Mouse (Mus musculus): ENCODE measurements around the gene Gsx2. TPM values are rescaled to one million over a fixed set of nuclear protein-coding genes. Genes with fewer than 3 reads are reported as not detected.

The Gsx2 gene
- polyA plus RNA-seq, 1 experiment from 2014 or later: not detected

DNA sequence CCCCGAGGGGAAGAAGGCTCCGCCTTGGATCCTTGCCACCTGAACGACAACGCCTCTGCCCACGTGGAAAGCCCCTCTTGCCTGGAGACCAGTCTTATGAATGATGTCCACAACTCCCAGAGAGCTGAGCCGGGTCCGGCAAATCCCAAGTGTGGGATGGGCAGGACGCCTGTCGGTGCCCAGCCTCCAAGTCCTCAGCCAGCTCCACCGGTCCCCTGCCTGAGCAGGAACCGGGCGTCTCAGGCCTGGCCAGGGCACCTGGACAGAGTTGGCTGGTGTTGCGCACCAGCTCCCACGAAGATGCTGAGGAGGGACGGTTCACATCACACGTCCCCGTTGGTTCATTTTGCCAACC lies 10.1 kb downstream of the Gsx2 start:
- no peaks in the 10 kb centered on the region for H3K36me3 ChIP-seq (ENCODE audit: control insufficient read depth, insufficient read depth, low read length)
- no peak overlapping the region for H3K4me3 ChIP-seq (ENCODE audit: control insufficient read depth in 1 of 2, insufficient read depth in 1 of 2, low read depth in 1 of 2, low read length in 2 of 2)
- H3K27me3 ChIP-seq (ENCODE audit: control insufficient read depth, insufficient read depth, low read length): peaks cover 80% of the 10 kb centered on the region
- 5% methylated on average over 17 of the region's 17 CpGs for WGBS
- H3K27ac ChIP-seq (replicated peaks in 1 of 2; ENCODE audit: control insufficient read depth in 1 of 2, insufficient read depth in 1 of 2, low read depth in 2 of 2, low read length in 2 of 2): no peak overlapping the region
- no peak overlapping the region for H3K4me2 ChIP-seq (ENCODE audit: low read length)
- no peak overlapping the region for H3K9ac ChIP-seq (ENCODE audit: low read length)
- no peaks in the 10 kb centered on the region for H3K9me3 ChIP-seq (ENCODE audit: control insufficient read depth, low read length)
- no peak for ATAC-seq (ENCODE audit: insufficient number of reproducible peaks, insufficient read depth, low FRiP score, low read depth)
- peaks cover 3% of the 10 kb centered on the region in 2 experiments; a peak in 1 of 4 replicates for H3K4me1 ChIP-seq (ENCODE audit: control insufficient read depth in 2 of 2, insufficient read depth in 2 of 2, low read length in 2 of 2)

GRCm38 (mm10) chr5:75085906-75086305 lies 10.5 kb downstream of the Gsx2 start:
- Histone ChIP-seq H3K4me1 (ENCODE audit: control insufficient read depth in 2 of 2, insufficient read depth in 2 of 2, low read length in 2 of 2) (peaks cover 3% of the 10 kb centered on the region in 2 experiments; a peak in 1 of 4 replicates), H3K27ac (replicated peaks in 1 of 2; ENCODE audit: control insufficient read depth in 1 of 2, insufficient read depth in 1 of 2, low read depth in 2 of 2, low read length in 2 of 2) (no peak overlapping the region), H3K36me3 (ENCODE audit: control insufficient read depth, insufficient read depth, low read length) (no peaks in the 10 kb centered on the region), H3K4me2 (ENCODE audit: low read length) (no peak overlapping the region), H3K9me3 (ENCODE audit: control insufficient read depth, low read length) (no peaks in the 10 kb centered on the region), H3K4me3 (ENCODE audit: control insufficient read depth in 1 of 2, insufficient read depth in 1 of 2, low read depth in 1 of 2, low read length in 2 of 2) (no peak overlapping the region), H3K9ac (ENCODE audit: low read length) (no peak overlapping the region), H3K27me3 (ENCODE audit: control insufficient read depth, insufficient read depth, low read length) (peaks cover 76% of the 10 kb centered on the region)
- no peak for ATAC-seq (ENCODE audit: insufficient number of reproducible peaks, insufficient read depth, low FRiP score, low read depth)
- WGBS: 18% methylated on average over 4 of the region's 4 CpGs

- Histone ChIP-seq H3K4me2 (ENCODE audit: low read length) (no peak overlapping the region), H3K9ac (ENCODE audit: low read length) (no peak overlapping the region), H3K36me3 (ENCODE audit: control insufficient read depth, insufficient read depth, low read length) (no peaks in the 10 kb centered on the region), H3K27me3 (ENCODE audit: control insufficient read depth, insufficient read depth, low read length) (no peaks in the 10 kb centered on the region), H3K9me3 (ENCODE audit: control insufficient read depth, low read length) (no peaks in the 10 kb centered on the region), H3K27ac (replicated peaks in 1 of 2; ENCODE audit: control insufficient read depth in 1 of 2, insufficient read depth in 1 of 2, low read depth in 2 of 2, low read length in 2 of 2) (no peak overlapping the region), H3K4me1 (ENCODE audit: control insufficient read depth in 2 of 2, insufficient read depth in 2 of 2, low read length in 2 of 2) (no peaks in the 10 kb centered on the region; a peak in 1 of 4 replicates), H3K4me3 (ENCODE audit: control insufficient read depth in 1 of 2, insufficient read depth in 1 of 2, low read depth in 1 of 2, low read length in 2 of 2) (no peak overlapping the region)
- no peak for ATAC-seq (ENCODE audit: insufficient number of reproducible peaks, insufficient read depth, low FRiP score, low read depth)
- WGBS: 64% methylated on average over 3 of the region's 3 CpGs
Observed at GRCm38 (mm10) chr5:75106511-75106910, 31.1 kb downstream of the Gsx2 start.

DNA sequence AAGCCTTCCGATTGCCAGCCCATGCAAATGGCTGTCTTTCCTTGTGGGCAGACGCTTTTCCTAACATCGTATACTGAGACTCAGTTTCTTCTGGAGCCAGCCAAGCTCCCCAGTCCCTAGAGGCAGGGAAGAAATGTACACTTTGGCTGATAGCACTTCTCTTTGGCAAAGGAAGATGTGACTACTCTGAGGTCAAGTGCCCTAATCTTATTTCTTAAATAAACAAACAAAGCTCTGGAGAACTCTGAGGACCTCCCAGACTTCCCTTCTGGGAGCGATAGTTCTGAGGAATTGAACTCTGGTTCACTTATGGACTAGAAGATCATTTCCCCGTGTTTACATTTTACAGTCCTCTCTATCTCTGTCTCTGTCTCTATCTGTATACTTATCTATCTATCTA lies 34.0 kb downstream of the Gsx2 start:
- Histone ChIP-seq H3K9me3 (ENCODE audit: control insufficient read depth, low read length) (no peaks in the 10 kb centered on the region), H3K36me3 (ENCODE audit: control insufficient read depth, insufficient read depth, low read length) (no peaks in the 10 kb centered on the region), H3K27me3 (ENCODE audit: control insufficient read depth, insufficient read depth, low read length) (no peaks in the 10 kb centered on the region), H3K4me1 (ENCODE audit: control insufficient read depth in 2 of 2, insufficient read depth in 2 of 2, low read length in 2 of 2) (no peaks in the 10 kb centered on the region; a peak in 1 of 4 replicates), H3K4me2 (ENCODE audit: low read length) (no peak overlapping the region), H3K4me3 (ENCODE audit: control insufficient read depth in 1 of 2, insufficient read depth in 1 of 2, low read depth in 1 of 2, low read length in 2 of 2) (no peak overlapping the region), H3K27ac (replicated peaks in 1 of 2; ENCODE audit: control insufficient read depth in 1 of 2, insufficient read depth in 1 of 2, low read depth in 2 of 2, low read length in 2 of 2) (no peak overlapping the region), H3K9ac (ENCODE audit: low read length) (no peak overlapping the region)
- 26% methylated on average over 5 of the region's 5 CpGs for WGBS
- ATAC-seq (ENCODE audit: insufficient number of reproducible peaks, insufficient read depth, low FRiP score, low read depth): no peak

DNA sequence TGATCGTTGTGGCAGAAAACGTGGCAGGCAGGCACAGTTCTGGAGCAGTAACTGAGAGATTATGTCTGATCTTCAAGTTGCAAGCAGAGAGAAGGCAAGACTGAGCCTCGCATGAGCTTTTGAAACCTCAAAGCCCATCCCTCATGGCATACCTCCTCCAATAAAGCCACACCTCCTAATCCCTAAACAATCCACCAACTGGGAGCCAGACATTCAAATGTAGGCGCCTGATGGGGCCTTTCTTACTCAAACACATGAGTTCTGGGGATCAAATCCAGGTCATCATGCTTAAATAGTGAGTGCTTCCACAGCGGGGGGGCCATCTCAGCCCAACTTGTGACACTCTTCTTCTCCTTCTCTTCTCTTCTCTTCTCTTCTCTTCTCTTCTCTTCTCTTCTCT lies 36.4 kb downstream of the Gsx2 start:
- Histone ChIP-seq H3K4me3 (ENCODE audit: control insufficient read depth in 1 of 2, insufficient read depth in 1 of 2, low read depth in 1 of 2, low read length in 2 of 2) (no peak overlapping the region), H3K4me1 (ENCODE audit: control insufficient read depth in 2 of 2, insufficient read depth in 2 of 2, low read length in 2 of 2) (no peaks in the 10 kb centered on the region; a peak in 1 of 4 replicates), H3K36me3 (ENCODE audit: control insufficient read depth, insufficient read depth, low read length) (no peaks in the 10 kb centered on the region), H3K27ac (replicated peaks in 1 of 2; ENCODE audit: control insufficient read depth in 1 of 2, insufficient read depth in 1 of 2, low read depth in 2 of 2, low read length in 2 of 2) (no peak overlapping the region), H3K9me3 (ENCODE audit: control insufficient read depth, low read length) (no peaks in the 10 kb centered on the region), H3K27me3 (ENCODE audit: control insufficient read depth, insufficient read depth, low read length) (no peaks in the 10 kb centered on the region), H3K4me2 (ENCODE audit: low read length) (no peak overlapping the region), H3K9ac (ENCODE audit: low read length) (no peak overlapping the region)
- no peak for ATAC-seq (ENCODE audit: insufficient number of reproducible peaks, insufficient read depth, low FRiP score, low read depth)
- WGBS: 66% methylated on average over 5 of the region's 5 CpGs

DNA sequence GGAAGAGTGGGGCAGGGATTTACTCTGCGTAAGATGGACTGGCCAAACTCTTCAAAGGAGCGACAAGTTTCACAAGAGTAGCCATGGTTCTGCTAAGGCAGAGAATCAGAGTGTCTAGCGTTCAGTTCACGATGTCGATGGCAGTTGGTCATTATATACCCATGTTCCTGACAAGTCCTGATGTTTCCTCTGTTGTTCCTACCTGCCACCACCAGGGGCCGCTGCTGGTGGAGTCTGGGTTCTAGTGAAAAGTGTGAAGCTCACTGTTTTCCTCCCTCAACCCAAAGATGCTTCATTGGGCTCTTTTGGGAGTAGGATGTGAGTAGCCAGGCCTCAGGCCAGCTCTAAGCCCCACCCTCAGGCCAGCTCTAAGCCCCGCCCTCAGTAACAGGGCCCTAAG lies 43.4 kb downstream of the Gsx2 start:
- Histone ChIP-seq H3K36me3 (ENCODE audit: control insufficient read depth, insufficient read depth, low read length) (no peaks in the 10 kb centered on the region), H3K4me2 (ENCODE audit: low read length) (no peak overlapping the region), H3K9me3 (ENCODE audit: control insufficient read depth, low read length) (no peaks in the 10 kb centered on the region), H3K4me1 (ENCODE audit: control insufficient read depth in 2 of 2, insufficient read depth in 2 of 2, low read length in 2 of 2) (no peaks in the 10 kb centered on the region), H3K4me3 (ENCODE audit: control insufficient read depth in 1 of 2, insufficient read depth in 1 of 2, low read depth in 1 of 2, low read length in 2 of 2) (no peak overlapping the region), H3K27ac (replicated peaks in 1 of 2; ENCODE audit: control insufficient read depth in 1 of 2, insufficient read depth in 1 of 2, low read depth in 2 of 2, low read length in 2 of 2) (no peak overlapping the region), H3K9ac (ENCODE audit: low read length) (no peak overlapping the region), H3K27me3 (ENCODE audit: control insufficient read depth, insufficient read depth, low read length) (no peaks in the 10 kb centered on the region)
- 63% methylated on average over 7 of the region's 7 CpGs for WGBS
- no peak for ATAC-seq (ENCODE audit: insufficient number of reproducible peaks, insufficient read depth, low FRiP score, low read depth)

GRCm38 (mm10) chr5:75121646-75122045 lies 46.2 kb downstream of the Gsx2 start:
- Histone ChIP-seq H3K4me2 (ENCODE audit: low read length) (no peak overlapping the region), H3K4me3 (ENCODE audit: control insufficient read depth in 1 of 2, insufficient read depth in 1 of 2, low read depth in 1 of 2, low read length in 2 of 2) (no peak overlapping the region), H3K9ac (ENCODE audit: low read length) (no peak overlapping the region), H3K27ac (replicated peaks in 1 of 2; ENCODE audit: control insufficient read depth in 1 of 2, insufficient read depth in 1 of 2, low read depth in 2 of 2, low read length in 2 of 2) (no peak overlapping the region), H3K36me3 (ENCODE audit: control insufficient read depth, insufficient read depth, low read length) (no peaks in the 10 kb centered on the region), H3K27me3 (ENCODE audit: control insufficient read depth, insufficient read depth, low read length) (no peaks in the 10 kb centered on the region), H3K9me3 (ENCODE audit: control insufficient read depth, low read length) (no peaks in the 10 kb centered on the region), H3K4me1 (ENCODE audit: control insufficient read depth in 2 of 2, insufficient read depth in 2 of 2, low read length in 2 of 2) (no peaks in the 10 kb centered on the region)
- 46% methylated on average over 5 of the region's 5 CpGs for WGBS
- no peak for ATAC-seq (ENCODE audit: insufficient number of reproducible peaks, insufficient read depth, low FRiP score, low read depth)
